Comparison of ENCODE assay signal across 1 mouse cellular context in the genomic region with DNA sequence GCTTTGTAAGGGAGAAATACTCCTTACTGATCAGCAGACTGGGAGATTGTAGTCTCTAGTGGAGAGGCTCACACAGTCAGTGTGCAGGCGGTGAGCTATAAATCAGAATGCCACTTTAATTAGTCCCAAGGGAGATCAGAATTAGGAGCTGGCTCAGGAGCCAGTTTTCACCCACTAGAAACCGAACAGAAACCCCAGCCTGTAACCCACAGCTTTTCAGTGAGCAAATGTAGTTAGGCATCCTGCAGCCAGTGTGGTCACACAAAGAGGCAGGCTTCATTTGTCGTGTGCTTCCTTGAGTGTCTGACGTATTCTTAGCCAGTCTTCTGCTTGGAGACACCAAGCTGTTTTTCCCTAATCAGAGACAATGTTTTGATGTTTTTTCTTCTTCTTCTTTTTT.
TF ChIP-seq lines count a peak whose summit lies in the region.

No protein-coding gene starts in this region.

TF ChIP-seq in MEL, 35 proteins besides CTCF, POLR2A, EP300 and RAD21:
- no peak for TF ChIP-seq RCOR1 (IDR thresholded peaks at IDR 0.05; ENCODE audit: low read depth, low read length)
- no peak for TF ChIP-seq ZMIZ1 (IDR thresholded peaks at IDR 0.05; ENCODE audit: low read depth, low read length)
- TF ChIP-seq MYB (IDR thresholded peaks at IDR 0.05; ENCODE audit: low read depth, low read length): no peak
- no peak for TF ChIP-seq CHD2 (IDR thresholded peaks at IDR 0.05; ENCODE audit: low read length)
- TF ChIP-seq MEF2A (IDR thresholded peaks at IDR 0.05; ENCODE audit: extremely low read depth, insufficient replicate concordance, low read depth, low read length, poor library complexity, severe bottlenecking): no peak
- no peak for TF ChIP-seq GABPA (IDR thresholded peaks at IDR 0.05; ENCODE audit: low read depth, low read length)
- TF ChIP-seq ZNF384 (IDR thresholded peaks at IDR 0.05; ENCODE audit: low read depth, low read length): no peak
- no peak for TF ChIP-seq JUND (IDR thresholded peaks at IDR 0.05; ENCODE audit: low read depth, low read length)
- no peak for TF ChIP-seq ZKSCAN1 (IDR thresholded peaks at IDR 0.05; ENCODE audit: low read depth, low read length)
- TF ChIP-seq MAX (IDR thresholded peaks at IDR 0.05; ENCODE audit: low read length): no peak
- no peak for TF ChIP-seq MAFK (IDR thresholded peaks at IDR 0.05; ENCODE audit: borderline replicate concordance, low read depth, low read length)
- TF ChIP-seq GATA1 (IDR thresholded peaks at IDR 0.05; ENCODE audit: low read depth, low read length): no peak
- TF ChIP-seq POLR2AphosphoS2 (IDR thresholded peaks at IDR 0.05; ENCODE audit: low read length): no peak
- no peak for TF ChIP-seq CHD1 (IDR thresholded peaks at IDR 0.05; ENCODE audit: low read depth, low read length)
- TF ChIP-seq NRF1 (IDR thresholded peaks at IDR 0.05; ENCODE audit: insufficient read depth, low read depth, low read length, poor library complexity, severe bottlenecking): no peak
- no peak for TF ChIP-seq USF1 (IDR thresholded peaks at IDR 0.05; ENCODE audit: low read depth, low read length)
- no peak for TF ChIP-seq BHLHE40 (IDR thresholded peaks at IDR 0.05; ENCODE audit: borderline replicate concordance, low read depth, low read length)
- TF ChIP-seq ETS1 (IDR thresholded peaks at IDR 0.05; ENCODE audit: low read depth, low read length): no peak
- no peak for TF ChIP-seq SMC3 (IDR thresholded peaks at IDR 0.05; ENCODE audit: low read depth, low read length)
- no peak for TF ChIP-seq MAZ (IDR thresholded peaks at IDR 0.05; ENCODE audit: low read depth, low read length)
